Mouse (Mus musculus) embryonic facial prominence, embryonic 11.5 days (tissue): ENCODE measurements around the gene Hrc. TPM values are rescaled to one million over a fixed set of nuclear protein-coding genes. Genes with fewer than 3 reads are reported as not detected.

Source experiments
- ATAC-seq: fragments of 200-750 bp; cut with Nextera tagmentation; replicated peaks from 2 replicates; pipeline ENCODE4 v1.8.0; 2017; ENCODE audit warnings: low read depth; ENCODE audit not compliant: insufficient number of reproducible peaks, low FRiP score, low TSS enrichment
- DNase-seq: peaks from one replicate; pipeline ENCODE4 v3.0.0-alpha.2; 2015; ENCODE audit warnings: low spot score
- H3K27ac ChIP-seq: fragments of 300-500 bp; sonication (generic); replicated peaks from 2 replicates; pipeline ENCODE4 v1.5.1; 2014; ENCODE audit warnings: mild to moderate bottlenecking, low read depth, low read length, control low read depth
- H3K27me3 ChIP-seq: fragments of 300-500 bp; sonication (generic); 2 replicates; pipeline ENCODE4 v1.6.1; 2014; ENCODE audit warnings: mild to moderate bottlenecking, low read length, moderate library complexity, mixed read lengths; ENCODE audit not compliant: control insufficient read depth, insufficient read depth
- H3K36me3 ChIP-seq: fragments of 300-500 bp; sonication (generic); replicated peaks from 2 replicates; pipeline ENCODE4 v1.6.1; 2014; ENCODE audit warnings: low read depth, mild to moderate bottlenecking, low read length, moderate library complexity, mixed read lengths; ENCODE audit not compliant: control insufficient read depth, insufficient read depth
- H3K4me1 ChIP-seq: fragments of 300-500 bp; sonication (generic); 2 replicates; pipeline ENCODE4 v1.6.1; 2014; ENCODE audit warnings: low read length, mixed read lengths; ENCODE audit not compliant: control insufficient read depth, insufficient read depth
- H3K4me2 ChIP-seq: fragments of 300-500 bp; sonication (generic); 2 replicates; pipeline ENCODE4 v1.6.1; 2014; ENCODE audit warnings: low read depth, mild to moderate bottlenecking, control low read depth, low read length, moderate library complexity
- H3K4me3 ChIP-seq: fragments of 300-500 bp; sonication (generic); 2 replicates; pipeline ENCODE4 v1.5.1; 2014; ENCODE audit warnings: low read depth, low read length, control low read depth
- H3K9ac ChIP-seq: fragments of 300-500 bp; sonication (generic); replicated peaks from 2 replicates; pipeline ENCODE4 v1.6.1; 2014; ENCODE audit warnings: mild to moderate bottlenecking, control low read depth, low read length
- H3K9me3 ChIP-seq: fragments of 300-500 bp; sonication (generic); replicated peaks from 2 replicates; pipeline ENCODE4 v1.6.1; 2016; ENCODE audit warnings: mild to moderate bottlenecking, low read length, inconsistent platforms, mixed read lengths; ENCODE audit not compliant: control insufficient read depth
- WGBS: fragments of 180-500 bp; shearing (Covaris S2); extraction: QIAGEN DNeasy Blood & Tissue Kit; methylation state at CpG from one replicate; pipeline ENCODE4 v1.1.7; 2014; 5-methylcytosine and 5-hydroxymethylcytosine counted together
- polyA plus RNA-seq: library from polyadenylated mRNA; unstranded; fragments of >200 nt; fragmentation: Nextera tagmentation; extraction: Ambion mirVana; gene quantifications from 2 replicates; pipeline ENCODE4 v1.2.1, GENCODE M21; 2014

Hrc gene
- 0.33 and 0.34 TPM in 2 replicates for polyA plus RNA-seq

GRCm38 (mm10) chr7:45335056-45335455 lies at the start of gene Hrc:
TSS of gene Hrc (plus strand) at chr7:45335290.
- H3K9me3 ChIP-seq, result no peaks in the 10 kb centered on the region
- no peak within 1 kb of the TSS for H3K27ac ChIP-seq
- no peak for ATAC-seq
- H3K4me2 ChIP-seq, result no peak within 1 kb of the TSS; the same call in 1 of the 2 replicates
- H3K9ac ChIP-seq, result no peak within 1 kb of the TSS
- DNase-seq, result no peak
- H3K27me3 ChIP-seq, result 0 out of 2 replicates have a peak, but pooled peaks cover 3% of the 10 kb centered on the region
- WGBS, result 24% methylated on average over 5 of the region's 5 CpGs
- H3K4me1 ChIP-seq, result peaks cover 2% of the 10 kb centered on the region
- no peak within 1 kb of the TSS for H3K4me3 ChIP-seq
- H3K36me3 ChIP-seq, result no peaks in the 10 kb centered on the region

- ATAC-seq (no peak), DNase-seq (no peak)
- Histone ChIP-seq H3K27ac (no peak overlapping the region), H3K4me1 (no peaks in the 10 kb centered on the region), H3K4me2 (no peak overlapping the region), H3K9me3 (no peaks in the 10 kb centered on the region), H3K4me3 (no peak overlapping the region), H3K9ac (no peak overlapping the region), H3K36me3 (no peaks in the 10 kb centered on the region), H3K27me3 (no peaks in the 10 kb centered on the region)
- WGBS, result 81% methylated on average over 13 of the region's 13 CpGs
These were observed 48.6 kb upstream of the Hrc start for GRCm38 (mm10) chr7:45286486-45286885.

DNA sequence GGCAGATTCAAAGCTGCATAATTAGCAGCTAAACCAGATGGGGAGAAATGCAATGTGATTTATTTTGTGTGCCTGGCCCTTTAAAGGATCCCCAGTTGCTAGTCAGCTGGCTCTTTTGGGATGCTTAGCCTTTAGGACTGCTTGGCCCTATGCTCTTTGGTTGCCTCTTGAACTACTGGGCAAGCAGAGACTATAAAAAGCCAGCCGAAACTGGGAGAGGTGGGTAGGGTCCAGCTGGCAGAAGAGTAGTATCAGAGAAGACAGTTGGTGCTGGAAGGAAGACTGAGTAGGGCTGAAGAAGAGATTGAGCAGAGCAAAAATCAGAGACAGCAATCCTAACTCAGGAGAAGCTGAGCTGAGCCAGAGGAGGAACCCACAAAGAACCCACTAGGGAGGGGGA lies 38.5 kb upstream of the Hrc start:
- H3K27ac ChIP-seq, result no peak overlapping the region
- WGBS, result 92% methylated on average over 1 of the region's 1 CpGs
- no peak for DNase-seq

DNA sequence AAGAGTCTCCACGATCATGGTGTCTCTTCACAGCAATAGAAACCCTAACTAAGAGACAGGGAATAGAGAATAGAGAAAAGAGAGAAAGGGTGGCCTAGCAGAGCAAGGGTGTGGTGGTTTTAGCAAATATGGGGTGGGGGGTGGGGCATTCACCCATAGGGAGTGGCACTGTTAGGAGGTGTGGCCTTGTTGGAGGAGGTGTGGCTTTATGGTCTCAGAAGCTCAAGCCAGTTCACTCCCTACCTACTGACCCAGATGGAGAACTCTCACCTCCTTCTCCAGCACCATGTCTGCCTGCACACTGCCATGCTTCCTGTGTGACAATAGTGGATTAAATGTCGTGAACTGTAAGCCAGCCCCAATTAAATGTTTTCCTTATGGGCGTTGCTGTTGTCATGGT lies 37.5 kb upstream of the Hrc start:
- Histone ChIP-seq H3K27me3 (no peaks in the 10 kb centered on the region), H3K4me2 (no peak overlapping the region), H3K9me3 (no peaks in the 10 kb centered on the region), H3K36me3 (no peaks in the 10 kb centered on the region), H3K27ac (no peak overlapping the region), H3K4me1 (no peaks in the 10 kb centered on the region), H3K4me3 (no peak overlapping the region), H3K9ac (no peak overlapping the region)
- no peak for ATAC-seq
- 70% methylated on average over 3 of the region's 3 CpGs for WGBS
- DNase-seq, result no peak

More for the DNA sequence above, 38.5 kb upstream of the Hrc start:
- ATAC-seq, result no peak
- no peak overlapping the region for H3K4me3 ChIP-seq
- no peak overlapping the region for H3K9ac ChIP-seq
- H3K36me3 ChIP-seq, result no peaks in the 10 kb centered on the region
- H3K27me3 ChIP-seq, result no peaks in the 10 kb centered on the region
- H3K4me2 ChIP-seq, result no peak overlapping the region
- H3K4me1 ChIP-seq, result no peaks in the 10 kb centered on the region
- no peaks in the 10 kb centered on the region for H3K9me3 ChIP-seq

GRCm38 (mm10) chr7:45299752-45300151 lies 35.3 kb upstream of the Hrc start:
- peak; percentile 79 for ATAC-seq
- no peaks in the 10 kb centered on the region; the same call in 1 of the 2 replicates for H3K27me3 ChIP-seq
- no peak overlapping the region for H3K4me2 ChIP-seq
- 12% methylated on average over 5 of the region's 5 CpGs for WGBS
- no peaks in the 10 kb centered on the region for H3K4me1 ChIP-seq
- DNase-seq, result peak; percentile 80
- H3K9ac ChIP-seq, result no peak overlapping the region
- H3K4me3 ChIP-seq, result no peak overlapping the region
- no peaks in the 10 kb centered on the region for H3K9me3 ChIP-seq
- no peaks in the 10 kb centered on the region for H3K36me3 ChIP-seq
- no peak overlapping the region for H3K27ac ChIP-seq

DNA sequence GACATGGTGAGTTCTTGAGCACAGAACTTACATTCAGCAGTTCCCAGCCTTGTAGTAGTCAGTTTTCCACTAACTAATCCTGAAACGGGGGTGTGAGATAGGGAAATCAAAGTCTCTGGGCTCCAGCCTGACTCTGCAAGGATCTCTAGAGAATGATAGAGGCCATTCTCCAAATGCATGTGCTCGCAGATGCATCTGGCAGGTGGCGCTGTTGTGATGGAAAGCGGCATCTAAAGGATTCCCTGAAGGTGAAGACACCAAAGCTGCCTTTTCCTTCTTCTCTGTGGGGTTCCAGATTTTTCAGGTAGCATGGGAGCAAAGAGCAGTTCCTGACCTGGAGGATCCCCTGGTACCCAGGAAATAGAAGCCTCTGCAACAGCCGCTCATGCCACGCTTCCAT lies 34.8 kb upstream of the Hrc start:
- H3K4me2 ChIP-seq, result no peak overlapping the region
- no peaks in the 10 kb centered on the region for H3K4me1 ChIP-seq
- H3K9me3 ChIP-seq, result no peaks in the 10 kb centered on the region
- H3K27me3 ChIP-seq, result no peaks in the 10 kb centered on the region; the same call in 1 of the 2 replicates
- ATAC-seq, result no peak
- no peak overlapping the region for H3K27ac ChIP-seq
- peak; percentile 70 for DNase-seq
- no peak overlapping the region for H3K4me3 ChIP-seq
- no peaks in the 10 kb centered on the region for H3K36me3 ChIP-seq
- WGBS, result 7% methylated on average over 6 of the region's 6 CpGs
- no peak overlapping the region for H3K9ac ChIP-seq

GRCm38 (mm10) chr7:45302626-45303025 lies 32.5 kb upstream of the Hrc start:
- WGBS, result 81% methylated on average over 8 of the region's 8 CpGs

GRCm38 (mm10) chr7:45304869-45305268 lies 30.2 kb upstream of the Hrc start:
- Histone ChIP-seq H3K36me3 (no peaks in the 10 kb centered on the region), H3K4me1 (no peaks in the 10 kb centered on the region), H3K4me2 (peak overlapping the region; percentile 24; the same call in 1 of the 2 replicates), H3K27me3 (no peaks in the 10 kb centered on the region; the same call in 1 of the 2 replicates), H3K27ac (no peak overlapping the region), H3K9me3 (no peaks in the 10 kb centered on the region), H3K9ac (no peak overlapping the region), H3K4me3 (no peak overlapping the region)
- DNase-seq (no peak), ATAC-seq (no peak)
- WGBS, result 9% methylated on average over 12 of the region's 13 CpGs

More at GRCm38 (mm10) chr7:45302626-45303025, 32.5 kb upstream of the Hrc start:
- H3K4me3 ChIP-seq, result no peak overlapping the region
- no peak overlapping the region for H3K27ac ChIP-seq
- no peaks in the 10 kb centered on the region for H3K36me3 ChIP-seq
- no peaks in the 10 kb centered on the region for H3K9me3 ChIP-seq
- no peak overlapping the region for H3K9ac ChIP-seq
- no peak overlapping the region for H3K4me2 ChIP-seq
- H3K27me3 ChIP-seq, result no peaks in the 10 kb centered on the region; the same call in 1 of the 2 replicates
- H3K4me1 ChIP-seq, result no peaks in the 10 kb centered on the region
- ATAC-seq (no peak), DNase-seq (no peak)
